Mouse (Mus musculus): ENCODE data around the gene Ckm.

Gene Ckm

DNA sequence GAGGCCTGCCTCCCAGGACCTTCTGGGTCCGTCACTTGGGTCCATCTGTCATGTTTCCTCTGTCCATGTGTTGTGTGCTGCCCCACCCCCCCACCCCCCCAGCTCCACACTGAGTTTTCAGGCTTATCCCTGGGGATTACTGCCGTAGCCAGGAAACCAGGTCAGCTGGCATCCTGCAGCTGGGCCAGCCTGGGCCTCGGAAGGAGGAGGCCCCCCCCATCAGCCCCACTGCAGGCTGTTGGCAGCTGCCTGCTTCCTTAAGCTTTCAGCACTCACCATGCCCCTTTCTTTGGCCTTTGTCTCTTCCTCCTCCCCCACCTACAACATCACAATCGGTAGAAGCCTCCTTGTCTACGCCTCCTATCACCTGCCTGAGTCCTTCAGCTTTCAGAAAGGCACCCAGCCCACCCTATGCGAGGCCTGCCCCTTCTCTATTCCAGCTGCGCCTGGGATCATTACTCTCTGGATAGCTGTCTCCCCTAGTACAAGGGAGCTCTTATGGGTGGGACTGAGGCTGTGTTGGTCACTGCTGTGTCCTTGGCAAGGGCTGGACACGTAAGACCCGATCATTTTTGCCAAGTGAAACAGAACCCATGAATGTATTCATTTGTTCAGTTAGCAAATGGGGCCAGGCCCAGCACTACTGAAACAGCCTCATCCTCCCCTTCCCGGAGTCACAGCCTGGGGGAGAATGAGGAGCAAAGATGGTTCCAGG, 15.7 kb upstream of the Ckm start:
- DNase-seq: no peak

- no peak for DNase-seq
Measured at GRCm38 (mm10) chr7:19394484-19394883, 10.1 kb upstream of the Ckm start.

- DNase-seq: peak; percentile 52
Measured at GRCm38 (mm10) chr7:19399496-19400280, 4.9 kb upstream of the Ckm start.

DNA sequence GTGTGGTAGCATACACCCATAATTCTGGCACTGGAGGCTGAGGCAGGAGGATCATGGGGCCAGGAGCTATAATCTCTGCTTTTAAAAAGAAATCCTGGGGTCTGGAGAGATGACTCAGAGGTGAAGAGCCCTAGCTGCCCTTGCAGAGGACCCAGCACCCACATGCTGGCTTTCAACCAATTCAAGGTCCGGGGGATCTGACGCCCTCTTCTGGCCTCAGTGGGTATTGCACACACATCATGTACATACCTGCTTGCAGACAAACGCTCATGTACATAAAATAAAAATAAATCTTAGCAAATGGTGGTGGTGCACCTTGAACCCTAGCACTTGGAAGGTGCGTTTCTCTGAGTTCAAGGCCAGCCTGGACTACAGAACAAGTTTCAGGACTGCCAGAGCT, 3.6 kb upstream of the Ckm start:
- no peak for DNase-seq

- no peak for DNase-seq
Measured at GRCm38 (mm10) chr7:19402535-19403112, 2.0 kb upstream of the Ckm start.

- peak; percentile 87 for DNase-seq
Measured at GRCm38 (mm10) chr7:19403731-19404296, 762 bp upstream of the Ckm start, which contains the start of gene Klc3. Gene Klc3 (minus strand): TSS chr7:19404104.

GRCm38 (mm10) chr7:19405417-19405816, 841 bp downstream of the Ckm start:
- DNase-seq: peak; percentile 88

DNA sequence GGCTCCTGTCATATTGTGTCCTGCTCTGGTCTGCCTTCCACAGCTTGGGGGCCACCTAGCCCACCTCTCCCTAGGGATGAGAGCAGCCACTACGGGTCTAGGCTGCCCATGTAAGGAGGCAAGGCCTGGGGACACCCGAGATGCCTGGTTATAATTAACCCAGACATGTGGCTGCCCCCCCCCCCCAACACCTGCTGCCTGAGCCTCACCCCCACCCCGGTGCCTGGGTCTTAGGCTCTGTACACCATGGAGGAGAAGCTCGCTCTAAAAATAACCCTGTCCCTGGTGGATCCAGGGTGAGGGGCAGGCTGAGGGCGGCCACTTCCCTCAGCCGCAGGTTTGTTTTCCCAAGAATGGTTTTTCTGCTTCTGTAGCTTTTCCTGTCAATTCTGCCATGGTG, 5.2 kb downstream of the Ckm start:
- no peak for DNase-seq

DNA sequence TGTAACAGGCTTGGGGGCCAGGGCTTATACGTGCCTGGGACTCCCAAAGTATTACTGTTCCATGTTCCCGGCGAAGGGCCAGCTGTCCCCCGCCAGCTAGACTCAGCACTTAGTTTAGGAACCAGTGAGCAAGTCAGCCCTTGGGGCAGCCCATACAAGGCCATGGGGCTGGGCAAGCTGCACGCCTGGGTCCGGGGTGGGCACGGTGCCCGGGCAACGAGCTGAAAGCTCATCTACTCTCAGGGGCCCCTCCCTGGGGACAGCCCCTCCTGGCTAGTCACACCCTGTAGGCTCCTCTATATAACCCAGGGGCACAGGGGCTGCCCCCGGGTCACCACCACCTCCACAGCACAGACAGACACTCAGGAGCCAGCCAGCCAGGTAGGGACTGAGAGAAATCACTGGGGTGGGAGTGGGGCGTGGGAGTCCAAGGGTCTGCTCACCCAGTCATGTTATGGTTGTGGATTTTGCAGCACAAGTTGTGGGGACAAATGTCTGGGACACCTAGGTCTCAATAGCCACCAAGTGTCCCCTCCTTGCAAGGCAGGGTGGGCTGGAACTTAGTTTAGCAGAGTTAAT, 6.3 kb downstream of the Ckm start:
- no peak for DNase-seq

DNA sequence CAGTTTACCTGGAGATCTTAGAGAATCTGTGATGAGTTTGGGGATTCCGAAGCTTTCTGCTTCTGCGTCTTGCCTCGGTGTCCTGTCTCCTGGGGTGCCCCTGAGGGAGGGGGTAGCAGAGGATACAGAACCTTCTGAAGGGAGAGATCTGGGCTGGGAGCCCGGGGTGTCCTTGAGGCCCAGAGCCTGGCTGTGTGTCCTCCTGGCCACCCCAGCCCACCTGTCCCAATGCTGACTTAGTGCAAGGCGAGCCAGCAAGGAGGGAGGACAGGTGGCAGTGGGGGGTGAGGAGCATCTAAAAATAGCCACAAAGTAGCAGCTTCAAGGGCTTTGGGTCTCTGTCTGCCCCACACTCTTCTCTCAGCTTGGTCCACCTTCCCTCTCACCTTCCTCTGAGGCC, 7.2 kb downstream of the Ckm start:
- DNase-seq: no peak

DNA sequence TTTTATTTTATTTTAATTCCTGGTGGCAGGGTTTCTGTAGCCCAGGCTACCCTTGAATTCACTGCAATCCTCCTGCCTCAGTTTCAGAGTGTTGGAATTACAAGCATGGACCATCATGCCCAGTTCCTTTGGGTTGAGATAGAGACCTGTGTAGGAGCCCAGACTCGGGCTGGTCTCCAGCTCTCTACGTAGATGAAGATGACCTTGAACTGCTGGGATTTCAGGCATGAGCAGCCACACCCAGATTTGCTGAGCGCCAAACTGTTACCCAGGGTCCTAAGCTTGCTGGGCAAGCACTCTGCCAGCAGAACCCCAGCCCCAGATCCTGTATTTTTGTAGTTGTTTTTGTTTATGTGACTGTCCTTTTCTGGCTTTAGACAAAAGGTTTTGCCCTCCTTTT, 8.9 kb downstream of the Ckm start:
- DNase-seq: no peak

GRCm38 (mm10) chr7:19416590-19416989, 12.0 kb downstream of the Ckm start:
- DNase-seq: no peak

GRCm38 (mm10) chr7:19420121-19420520, 15.5 kb downstream of the Ckm start:
- no peak for DNase-seq

GRCm38 (mm10) chr7:19420821-19421636, 16.5 kb downstream of the Ckm start:
- DNase-seq: peak; percentile 90

DNA sequence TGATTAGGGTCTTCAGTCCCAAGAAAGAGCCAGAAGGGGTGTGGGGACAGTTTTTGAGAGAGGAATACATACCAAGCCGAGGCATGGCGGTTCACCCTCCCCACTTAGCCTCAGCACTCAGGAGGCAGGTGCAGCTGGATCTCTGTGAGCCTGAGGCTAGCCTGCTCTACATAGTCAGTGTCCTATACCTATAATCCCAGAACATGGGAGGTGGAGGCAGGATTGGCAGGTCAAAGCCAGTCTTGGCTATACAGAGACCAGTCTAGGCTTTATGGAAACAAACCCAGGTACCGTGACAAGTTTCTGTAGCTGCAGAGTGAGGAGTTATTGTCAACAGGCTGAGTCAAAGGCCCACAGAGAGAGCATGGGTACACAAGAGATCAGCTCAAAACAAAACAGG, 18.5 kb downstream of the Ckm start:
- no peak for DNase-seq

GRCm38 (mm10) chr7:19424051-19424450, 19.5 kb downstream of the Ckm start:
- DNase-seq: no peak

- DNase-seq: no peak
Measured at GRCm38 (mm10) chr7:19426349-19426748, 21.8 kb downstream of the Ckm start.

GRCm38 (mm10) chr7:19426888-19427287, 22.3 kb downstream of the Ckm start:
- DNase-seq: no peak

DNA sequence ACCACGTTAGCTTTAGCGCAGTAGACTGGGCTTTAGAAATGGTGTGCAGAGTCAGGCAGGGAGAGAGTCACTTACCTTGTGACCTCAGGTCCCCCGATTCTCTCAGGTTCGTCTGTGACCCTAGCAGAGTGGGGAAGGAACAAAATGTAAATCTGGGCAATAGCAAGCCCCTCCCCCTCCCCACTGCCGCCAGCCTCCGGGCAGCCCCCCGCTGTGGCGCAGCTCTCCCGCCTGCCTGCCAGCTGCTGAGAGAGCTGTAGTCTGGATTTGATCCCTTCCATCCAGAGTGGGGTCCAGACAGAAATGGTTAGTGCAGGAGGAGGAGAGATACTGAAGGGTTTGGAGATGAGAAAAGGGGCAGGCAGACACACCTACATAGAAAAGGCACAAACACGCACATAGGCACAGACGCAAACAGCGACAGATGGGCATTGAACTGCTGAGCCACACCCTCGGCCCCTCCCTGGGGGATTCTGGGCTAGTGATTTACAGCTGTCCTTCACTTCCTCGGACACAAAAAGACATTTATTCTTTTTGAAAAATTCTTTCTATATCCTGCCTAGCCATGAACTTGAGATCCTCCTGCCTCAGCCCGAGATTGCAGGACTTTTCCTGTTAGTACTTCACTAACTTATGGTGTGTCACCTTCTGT, 23.5 kb downstream of the Ckm start:
- DNase-seq: no peak

DNA sequence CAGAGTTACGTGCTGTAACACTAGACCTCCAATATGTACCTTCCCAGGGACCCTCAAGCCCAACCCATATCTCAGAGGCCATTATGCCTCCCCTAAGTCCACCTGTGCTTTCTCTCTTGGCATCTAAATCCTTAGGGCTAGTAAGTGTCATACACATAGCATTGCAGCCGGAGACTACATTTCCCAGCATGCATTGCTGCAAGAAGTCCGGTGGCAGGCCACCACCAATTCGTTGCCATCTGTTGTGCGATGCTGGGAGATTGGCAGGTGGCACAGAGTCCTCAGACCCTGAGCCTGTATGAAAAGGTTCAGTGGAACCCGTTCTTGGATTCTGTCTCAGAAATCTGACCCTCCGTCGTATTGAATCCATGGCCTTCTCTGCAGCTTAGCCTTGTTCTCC, 25.1 kb downstream of the Ckm start:
- no peak for DNase-seq

DNA sequence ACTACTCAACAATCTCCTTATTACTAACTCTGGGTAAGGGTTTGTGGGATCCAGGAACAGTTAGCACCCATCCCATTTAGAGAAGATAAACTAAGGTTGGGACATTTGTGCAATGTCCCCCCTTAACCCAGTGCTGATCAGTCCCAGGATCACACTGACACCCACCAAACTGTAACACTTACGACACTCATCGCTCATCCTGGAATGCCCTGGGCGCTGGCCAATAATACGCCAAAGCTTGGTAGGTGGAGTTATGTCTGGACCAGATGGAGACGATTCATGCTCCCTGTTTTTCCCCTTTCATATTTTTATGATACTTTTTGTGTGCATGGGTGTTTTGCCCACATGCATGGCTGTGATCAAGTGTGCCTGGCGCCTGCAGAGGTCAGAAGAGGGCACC, 25.8 kb downstream of the Ckm start:
- DNase-seq: no peak

GRCm38 (mm10) chr7:19432475-19432874, 27.9 kb downstream of the Ckm start:
- no peak for DNase-seq
